Mouse (Mus musculus) granulocyte monocyte progenitor cell, adult 5-6 weeks (primary cell): Measurements from ENCODE around the gene Tspyl2. TPM values are rescaled to one million over a fixed set of nuclear protein-coding genes. Genes with fewer than 3 reads are reported as not detected.
"Not testable (repeated sequence)": the region's sequence is repeated elsewhere in the genome, so short reads cannot be mapped to it uniquely, and the experiment has no call there.

Source experiments
- ATAC-seq: replicated peaks from 2 replicates; pipeline ENCODE4 v1.8.0; 2016; ENCODE audit warnings: mild to moderate bottlenecking, moderate TSS enrichment, inconsistent platforms; ENCODE audit not compliant: poor library complexity, severe bottlenecking
- total RNA-seq, 2 experiments: library from RNA; stranded (forward) in 1 of 2; stranded (reverse) in 1 of 2; fragments of 200-712, 200-1000 nt in 1 of 2; fragments of >200 nt in 1 of 2; fragmentation: Nextera tagmentation in 1 of 2; gene quantifications; 2 replicates each; pipeline ENCODE4 v1.2.3; 2014 to 2017

Tspyl2 gene
- total RNA-seq, 2 experiments from 2014 or later, result 10.9 to 19.4 TPM

GRCm38 (mm10) chrX:152287026-152287425, 55.2 kb downstream of the Tspyl2 start:
- not testable (repeated sequence) for ATAC-seq

Other genes starting within 250 kb of the Tspyl2 start
- 7.4 and 10.5 TPM in 2 replicates for gene Iqsec2, start 198.2 kb downstream of the Tspyl2 start, total RNA-seq (2014; fragmentation: Nextera tagmentation)
- gene Iqsec2, start 198.2 kb downstream of the Tspyl2 start, total RNA-seq (2017), result 0.60 and 5.3 TPM in 2 replicates
- gene Kdm5c, start 109.4 kb downstream of the Tspyl2 start, total RNA-seq (2014; fragmentation: Nextera tagmentation), result 43.2 and 57.6 TPM in 2 replicates
- gene Kdm5c, start 109.4 kb downstream of the Tspyl2 start, total RNA-seq (2017), result 33.9 and 46.7 TPM in 2 replicates
- 17.0 and 17.1 TPM in 2 replicates for gene Kantr, start 14.9 kb downstream of the Tspyl2 start, total RNA-seq (2014; fragmentation: Nextera tagmentation)
- 2.3 and 5.0 TPM in 2 replicates for gene Kantr, start 14.9 kb downstream of the Tspyl2 start, total RNA-seq (2017)
- gene Gpr173, start 26.3 kb upstream of the Tspyl2 start, total RNA-seq (2014; fragmentation: Nextera tagmentation), result not detected in 2 replicates
- not detected in 2 replicates for gene Gpr173, start 26.3 kb upstream of the Tspyl2 start, total RNA-seq (2017)
- gene Cldn34a, start 220.9 kb upstream of the Tspyl2 start, total RNA-seq (2014; fragmentation: Nextera tagmentation), result not detected in 2 replicates
- not detected in 2 replicates for gene Cldn34a, start 220.9 kb upstream of the Tspyl2 start, total RNA-seq (2017)